Mouse (Mus musculus) olfactory bulb, adult 2 months (tissue): ENCODE data around the gene Dhx8.

Source experiments
- CTCF ChIP-seq: fragments of 200-500 bp; IDR thresholded peaks from 2 replicates; pipeline ENCODE4 v1.5.1; 2012; ENCODE audit warnings: low read depth, mild to moderate bottlenecking, low read length, moderate library complexity; ENCODE audit not compliant: insufficient read depth
- POLR2A ChIP-seq: fragments of 200-500 bp; IDR thresholded peaks from 2 replicates; pipeline ENCODE4 v1.6.1; 2012; ENCODE audit warnings: mild to moderate bottlenecking, low read depth, low read length, moderate library complexity; ENCODE audit not compliant: insufficient read depth

DNA sequence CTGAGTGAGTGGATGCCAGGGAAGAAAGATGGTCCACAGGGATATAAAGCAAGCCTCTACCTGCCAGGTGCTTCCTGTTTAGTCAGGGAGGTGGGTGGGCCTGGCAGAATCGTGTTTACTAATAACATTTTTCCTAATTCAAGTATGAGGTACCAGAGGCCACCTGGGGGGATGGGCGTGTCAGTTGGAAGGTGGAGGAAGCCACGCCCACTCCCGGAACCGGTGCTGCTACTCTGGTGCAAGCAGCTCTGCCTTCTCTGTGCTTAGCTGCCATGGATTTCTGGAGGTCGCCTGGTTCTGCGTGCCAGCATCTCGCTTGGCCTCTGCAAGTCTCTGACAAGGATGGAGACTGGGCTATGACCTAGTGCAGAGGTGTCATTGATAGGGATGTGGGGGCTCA lies 65.4 kb downstream of the Dhx8 start:
- TF ChIP-seq CTCF (no peak), POLR2A (no peak)
